Mouse (Mus musculus): ENCODE results near the gene E130311K13Rik. TPM values are rescaled to one million over a fixed set of nuclear protein-coding genes. Genes with fewer than 3 reads are reported as not detected.

The E130311K13Rik gene
- 5.6 and 8.5 TPM in 2 replicates for total RNA-seq (2017)

DNA sequence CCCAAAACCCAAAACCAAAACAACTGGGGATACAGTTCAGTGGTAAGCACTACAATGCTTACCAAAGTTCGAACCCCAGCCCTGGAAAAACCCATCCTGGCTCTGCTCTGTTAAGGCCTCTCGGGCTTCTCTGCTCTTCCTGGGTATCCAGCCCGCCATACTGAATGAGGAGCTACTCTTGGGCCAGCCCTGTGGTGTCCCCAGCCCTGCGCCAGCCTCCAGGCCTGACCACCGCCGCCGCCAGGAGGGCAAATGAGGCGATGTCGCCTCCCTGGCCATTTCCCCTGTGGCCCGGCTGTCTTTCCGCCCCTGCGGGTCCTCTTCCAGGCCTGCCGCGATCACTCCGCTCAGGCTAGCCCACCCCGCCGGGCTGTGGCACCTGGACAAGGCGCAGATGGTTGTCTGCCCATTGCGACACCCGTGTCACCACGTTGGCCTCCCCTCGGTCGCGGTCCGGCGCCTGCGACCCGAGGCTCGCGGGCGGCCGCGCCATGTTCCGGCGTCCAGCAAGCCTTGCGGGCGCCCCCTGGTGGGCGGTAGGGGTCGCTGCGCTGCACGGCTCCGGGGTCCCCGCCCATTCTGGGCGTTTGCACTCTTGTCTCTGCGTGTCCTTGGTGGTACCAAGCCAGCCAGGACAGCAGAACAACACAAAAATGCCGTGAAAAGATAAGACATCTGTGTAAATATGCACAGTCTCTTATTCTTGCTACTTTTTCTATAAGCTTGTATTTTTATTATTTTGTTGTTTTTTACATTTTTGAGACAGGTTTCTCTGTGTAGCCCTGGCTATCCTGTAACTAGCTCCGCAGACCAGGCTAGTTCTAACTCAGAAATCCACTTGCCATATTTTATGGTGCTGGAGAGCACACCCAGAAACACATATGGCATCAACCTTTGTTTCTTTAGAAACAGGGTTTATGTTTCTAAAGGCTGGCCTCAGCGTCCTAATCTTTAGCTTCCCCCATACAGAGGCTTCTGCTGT, at the start of gene E130311K13Rik:
Gene E130311K13Rik (minus strand): TSS at position 595 of the 982 bp plus-strand sequence.
- peak; percentile 95 for ATAC-seq (replicated peaks; ENCODE audit: low read depth, poor library complexity, severe bottlenecking)

DNA sequence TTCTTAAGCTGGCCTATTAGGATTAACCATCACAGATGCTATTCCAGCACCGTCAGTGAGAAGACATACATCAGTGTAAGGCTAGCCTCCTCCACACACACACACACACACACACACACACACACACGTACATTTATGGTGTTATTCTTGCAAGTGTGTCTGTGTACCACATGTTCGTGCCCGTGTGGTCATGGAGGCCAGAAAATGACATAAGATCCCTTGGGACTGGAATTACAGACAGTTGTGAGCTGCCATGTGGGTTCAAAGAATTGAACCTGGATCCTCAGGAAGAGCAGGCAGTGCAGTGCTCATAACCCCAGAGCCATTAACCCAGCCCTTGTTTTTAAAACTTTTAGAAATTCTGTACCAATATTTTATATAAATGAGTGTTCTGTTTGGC, 48.6 kb upstream of the E130311K13Rik start:
- ATAC-seq (replicated peaks; ENCODE audit: low read depth, poor library complexity, severe bottlenecking), result no peak

DNA sequence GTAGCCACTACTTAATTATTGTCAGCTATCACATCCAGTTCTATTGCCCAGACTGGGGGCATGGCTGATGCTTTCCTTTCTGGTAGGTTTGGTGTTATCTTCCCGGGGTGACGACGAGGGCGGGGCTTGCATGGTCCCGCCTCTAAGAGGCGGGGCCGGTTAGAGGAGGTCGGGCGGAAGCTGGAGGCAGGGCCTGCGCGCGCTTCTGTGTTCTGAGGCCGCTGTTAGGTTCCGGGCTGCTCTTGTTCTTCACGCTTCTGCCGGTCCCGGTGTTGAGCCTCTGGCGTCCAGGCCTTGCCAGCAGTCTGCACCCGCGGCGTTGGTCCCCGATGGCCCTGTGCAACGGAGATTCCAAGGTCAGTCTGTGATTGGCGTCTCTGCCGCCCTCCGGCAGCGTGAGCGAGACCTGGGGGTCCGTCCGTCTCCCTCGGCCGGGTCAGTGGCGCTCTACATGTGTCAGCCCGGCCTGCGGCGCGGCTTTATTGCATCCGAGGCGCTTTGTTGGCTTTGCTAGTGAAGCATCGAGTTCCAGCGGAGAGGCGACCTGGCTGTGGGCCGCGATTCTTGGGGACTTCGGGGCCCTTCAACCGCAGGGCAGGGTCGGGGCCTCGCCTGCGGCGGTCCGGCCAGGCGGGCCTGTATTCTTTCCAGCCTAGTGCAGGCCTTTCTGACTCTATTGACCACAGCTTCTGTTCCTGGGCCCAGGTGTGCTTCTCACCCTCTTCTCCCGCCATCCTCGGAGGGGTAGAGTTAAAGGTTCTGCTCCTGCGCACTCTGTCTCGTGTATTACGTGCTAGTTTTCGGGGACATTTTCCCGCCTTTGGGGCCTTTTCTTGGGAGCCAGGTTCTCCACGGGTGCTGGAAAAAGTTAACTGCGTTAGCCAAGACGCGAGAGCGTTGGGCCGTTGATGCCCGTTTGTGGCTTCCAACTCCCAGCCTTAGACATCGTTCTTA, 47.0 kb upstream of the E130311K13Rik start, which contains the start of gene Gmps:
Gene Gmps (plus strand): TSS at position 152 of the 954 bp plus-strand sequence.
- ATAC-seq (replicated peaks; ENCODE audit: low read depth, poor library complexity, severe bottlenecking), result peak; percentile 98

- ATAC-seq (replicated peaks; ENCODE audit: low read depth, poor library complexity, severe bottlenecking), result no peak
These were observed 36.7 kb upstream of the E130311K13Rik start for GRCm38 (mm10) chr3:63965929-63966328.

GRCm38 (mm10) chr3:63964922-63965249, 35.6 kb upstream of the E130311K13Rik start:
- ATAC-seq (replicated peaks; ENCODE audit: low read depth, poor library complexity, severe bottlenecking), result no peak; the same call in 1 of the 2 replicates

GRCm38 (mm10) chr3:63964100-63964921, 35.0 kb upstream of the E130311K13Rik start, which contains the start of gene Slc33a1:
TSS of gene Slc33a1 (minus strand) at chr3:63964768.
- ATAC-seq (replicated peaks; ENCODE audit: low read depth, poor library complexity, severe bottlenecking), result peak; percentile 95

DNA sequence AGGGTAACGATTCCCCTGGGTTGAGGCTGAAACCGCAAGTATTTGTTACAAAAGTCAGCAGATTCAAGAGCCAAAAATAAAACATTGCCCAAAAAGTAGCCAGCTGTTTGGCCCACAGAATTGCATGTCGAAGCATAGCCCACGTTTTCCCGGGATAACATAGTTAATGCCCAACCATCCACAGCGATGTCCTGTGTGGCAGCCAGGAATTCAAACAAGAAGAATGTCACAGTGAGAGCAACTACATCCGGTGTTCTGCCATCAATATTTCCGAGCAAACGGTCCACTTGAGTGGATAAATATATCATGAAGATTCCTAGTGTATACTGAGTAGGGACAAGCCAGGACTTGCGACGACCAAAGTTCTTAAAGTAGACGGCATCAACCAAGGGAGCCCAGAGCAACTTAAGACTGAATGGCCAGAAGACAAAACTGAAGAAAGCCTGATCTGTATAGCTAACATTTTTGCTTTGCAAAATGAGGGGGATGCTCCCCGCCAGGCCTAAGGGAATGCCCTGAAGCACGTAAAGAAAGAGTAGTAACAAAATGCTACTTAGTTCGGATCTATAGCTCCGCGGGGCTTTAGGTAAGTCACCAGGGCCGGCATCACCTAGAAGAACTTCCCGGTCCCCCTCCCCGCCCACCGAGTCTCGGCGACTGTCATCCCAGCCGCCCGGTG, 34.3 kb upstream of the E130311K13Rik start:
- ATAC-seq (replicated peaks; ENCODE audit: low read depth, poor library complexity, severe bottlenecking), result no peak; the same call in 1 of the 2 replicates

- 0 out of 2 replicates have a peak, but pooled peaks have one; percentile 22 for ATAC-seq (replicated peaks; ENCODE audit: low read depth, poor library complexity, severe bottlenecking)
These were observed 20.6 kb upstream of the E130311K13Rik start for GRCm38 (mm10) chr3:63949837-63950236.

GRCm38 (mm10) chr3:63941204-63941850, 12.1 kb upstream of the E130311K13Rik start:
- ATAC-seq (replicated peaks; ENCODE audit: low read depth, poor library complexity, severe bottlenecking), result no peak

DNA sequence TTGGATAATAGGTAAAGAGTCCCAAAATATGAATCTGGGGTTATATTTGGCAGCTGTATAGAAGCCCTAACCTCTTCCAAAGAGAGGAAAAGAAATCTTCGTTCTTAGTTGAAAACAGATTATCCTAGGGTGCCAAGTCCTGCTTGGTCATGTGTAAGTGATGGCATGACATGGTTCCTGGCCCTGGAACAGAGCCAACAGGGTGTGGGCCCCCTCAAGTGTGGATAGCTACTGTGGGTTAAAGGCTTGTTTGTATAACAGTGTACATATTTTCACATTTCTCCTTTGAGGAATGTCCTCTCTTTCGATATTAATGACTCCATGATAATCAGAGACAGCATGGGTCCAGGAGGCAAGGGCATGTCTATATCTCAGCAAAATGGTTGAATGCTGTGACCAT, 9.7 kb upstream of the E130311K13Rik start:
- no peak for ATAC-seq (replicated peaks; ENCODE audit: low read depth, poor library complexity, severe bottlenecking)

DNA sequence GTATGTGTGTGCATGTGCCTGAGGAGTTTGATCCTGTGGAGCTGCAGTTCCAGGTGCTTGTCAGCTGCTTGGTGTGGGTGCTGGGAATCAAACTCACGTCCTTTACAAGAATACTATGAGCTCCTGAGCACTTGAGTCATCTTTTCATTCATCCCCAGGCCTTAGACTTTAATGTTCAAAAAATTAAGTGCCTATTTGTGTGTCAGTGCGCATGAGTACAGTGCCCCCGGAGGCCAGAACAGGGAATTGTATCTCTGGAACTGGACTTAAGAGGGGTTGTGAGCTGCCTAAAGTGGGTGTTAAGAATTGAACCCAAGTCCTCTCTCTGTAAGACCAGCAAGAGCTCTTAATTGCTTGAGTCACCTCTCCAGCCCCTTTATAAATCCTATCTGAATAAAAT, 9.6 kb downstream of the E130311K13Rik start:
- peak; percentile 94 for ATAC-seq (replicated peaks; ENCODE audit: low read depth, poor library complexity, severe bottlenecking)

- no peak for ATAC-seq (replicated peaks; ENCODE audit: low read depth, poor library complexity, severe bottlenecking)
These were observed 19.0 kb downstream of the E130311K13Rik start for GRCm38 (mm10) chr3:63910301-63910700.

DNA sequence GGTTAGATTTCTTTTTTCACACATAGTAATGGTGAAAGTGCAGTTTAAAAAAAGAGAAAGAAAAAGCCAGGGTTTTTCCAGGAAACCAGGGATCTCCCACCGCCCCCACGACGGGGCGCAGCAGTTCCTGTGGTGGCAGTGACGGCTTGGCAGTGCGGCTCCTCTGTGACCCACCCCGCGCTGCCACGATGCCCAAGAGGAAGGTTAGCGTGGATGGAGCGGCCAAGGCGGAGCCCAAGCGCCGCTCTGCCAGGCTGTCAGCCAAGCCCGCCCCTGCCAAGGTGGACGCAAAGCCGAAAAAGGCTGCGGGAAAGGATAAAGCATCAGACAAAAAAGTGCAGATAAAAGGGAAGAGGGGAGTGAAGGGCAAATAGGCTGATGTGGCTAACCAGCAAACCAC, 24.0 kb downstream of the E130311K13Rik start:
- peak; percentile 99 for ATAC-seq (replicated peaks; ENCODE audit: low read depth, poor library complexity, severe bottlenecking)

DNA sequence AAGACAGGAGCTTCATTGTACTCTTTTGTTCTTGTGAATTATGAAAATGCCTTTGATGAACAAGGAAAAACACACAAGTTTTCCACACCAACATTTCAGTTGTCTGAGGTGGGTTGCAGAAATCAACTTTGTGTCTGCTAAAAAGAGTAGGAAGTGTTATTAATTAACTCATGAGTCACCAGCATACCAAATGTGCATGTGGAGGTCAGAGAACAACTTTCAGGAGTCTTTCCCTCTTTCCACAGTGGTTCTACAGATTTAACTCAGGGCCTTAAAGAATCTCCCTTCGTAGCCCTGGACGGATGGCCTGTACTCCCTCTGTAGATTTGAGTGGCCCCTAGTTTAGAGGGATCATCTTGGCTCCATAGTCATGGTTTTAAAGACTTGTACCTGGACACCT, 25.1 kb downstream of the E130311K13Rik start:
- no peak for ATAC-seq (replicated peaks; ENCODE audit: low read depth, poor library complexity, severe bottlenecking)

GRCm38 (mm10) chr3:63900021-63900571, 29.2 kb downstream of the E130311K13Rik start:
- ATAC-seq (replicated peaks; ENCODE audit: low read depth, poor library complexity, severe bottlenecking), result no peak

- ATAC-seq (replicated peaks; ENCODE audit: low read depth, poor library complexity, severe bottlenecking), result peak; percentile 93
These were observed 30.0 kb downstream of the E130311K13Rik start, which contains the start of gene Plch1 for GRCm38 (mm10) chr3:63899309-63899695. TSS of gene Plch1 (minus strand) at chr3:63899472.

DNA sequence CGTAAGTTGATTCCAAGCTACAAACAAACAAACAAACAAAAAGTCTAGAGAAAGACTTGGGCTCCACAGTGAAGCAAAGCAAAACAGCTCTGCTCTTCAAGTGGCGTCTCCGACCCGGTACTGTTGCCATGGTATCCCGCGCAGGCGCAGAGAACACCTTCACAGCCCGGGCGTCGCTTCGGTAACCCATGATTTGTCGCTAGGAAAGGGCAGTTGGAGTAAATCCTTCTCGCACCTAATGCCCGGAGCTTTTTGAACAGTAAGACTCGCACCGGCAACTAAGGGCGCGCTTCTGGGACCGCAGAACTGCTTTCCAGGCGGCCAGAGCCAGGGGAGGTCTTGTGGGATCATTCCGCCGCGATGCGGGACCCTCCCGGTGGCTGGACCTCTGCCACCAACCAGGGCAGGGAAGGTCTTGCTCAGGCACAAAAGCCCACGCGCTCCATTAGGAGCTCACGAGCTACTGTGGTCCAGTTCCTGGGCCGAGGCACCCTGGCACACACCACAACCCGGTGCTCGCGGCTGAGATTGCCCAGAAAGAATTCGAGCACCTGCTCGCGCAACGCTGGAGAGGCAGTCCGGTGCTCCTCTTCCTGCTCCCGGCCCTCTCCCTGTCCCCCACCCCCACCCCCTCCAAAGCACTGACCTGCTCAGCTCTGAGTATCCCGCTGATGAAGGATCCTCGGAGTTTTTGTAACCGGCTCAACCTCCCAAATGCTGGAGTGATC, 30.5 kb downstream of the E130311K13Rik start:
- peak; percentile 67 for ATAC-seq (replicated peaks; ENCODE audit: low read depth, poor library complexity, severe bottlenecking)
